Mouse (Mus musculus) heart, postnatal 25 days (tissue): ENCODE data around the gene Btnl9. TPM values are rescaled to one million over a fixed set of nuclear protein-coding genes. Genes with fewer than 3 reads are reported as not detected.
"Not testable (repeated sequence)": the region's sequence is repeated elsewhere in the genome, so short reads cannot be mapped to it uniquely, and the experiment has no call there.

ENCODE experiments used
- DNase-seq: peaks from one replicate; pipeline ENCODE4 v3.0.0; 2022; ENCODE audit warnings: low spot score
- intact Hi-C: fragments of 180-260 bp; cut with DNase I; formaldehyde crosslinking; loops from one replicate; pipeline ENCODE4 v1.15.1; 2025
- total RNA-seq, 2 experiments: library from RNA; stranded (reverse); gene quantifications; 2 replicates each; pipeline ENCODE4 v1.2.3; 2021

Gene Btnl9
- total RNA-seq, 2 experiments from 2014 or later = 25.0 to 35.0 TPM

DNA sequence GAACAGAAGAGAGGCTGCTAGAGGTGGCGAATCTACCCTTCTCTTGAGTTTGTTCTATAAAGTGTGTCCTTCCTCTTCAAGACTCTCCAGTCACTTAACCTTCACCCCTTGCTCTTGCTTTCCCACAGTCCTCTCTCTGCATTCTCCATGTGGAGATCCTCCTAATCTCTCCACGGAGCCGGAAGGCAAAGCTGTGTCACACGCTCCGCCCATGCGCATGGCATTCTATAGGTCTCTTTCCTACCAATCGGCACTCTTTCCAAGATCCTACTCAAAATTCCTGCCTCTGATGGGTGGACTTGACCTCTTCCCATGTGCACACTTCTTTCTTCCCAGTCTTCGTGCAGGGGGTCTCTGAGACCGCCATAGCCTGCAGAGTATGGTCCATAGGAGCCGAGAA lies 742 bp upstream of the Btnl9 start:
- DNase-seq = no peak
- intact Hi-C loops = loop anchor here (5.0 to 10.0 kb wide), 3 partner anchors 225 to 347 kb away; partner anchors contain the start of gene Irgm1

GRCm38 (mm10) chr11:49186452-49186851 lies 507 bp downstream of the Btnl9 start:
- intact Hi-C loops = loop anchor here (5.0 to 10.0 kb wide), 3 partner anchors 226 to 348 kb away; partner anchors contain the start of gene Irgm1
- DNase-seq = no peak

DNA sequence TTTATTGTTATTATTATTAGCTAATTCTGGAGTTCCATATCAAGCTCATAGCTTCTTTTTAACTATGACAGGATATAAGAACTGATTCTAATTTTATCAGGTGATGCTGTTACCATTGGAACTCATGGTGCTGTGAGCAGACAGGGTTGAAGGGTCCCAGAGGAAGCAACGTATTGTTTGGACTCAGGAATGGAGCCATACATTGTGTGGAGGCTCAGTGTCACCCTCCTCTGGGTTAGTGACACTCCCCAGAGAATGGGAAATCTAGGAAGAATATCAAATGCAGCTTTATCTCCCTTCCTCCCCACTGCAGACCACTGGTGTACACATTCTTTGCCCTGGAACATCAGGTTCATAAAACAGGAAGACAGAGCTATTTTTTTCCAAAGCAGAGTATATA lies 3.8 kb downstream of the Btnl9 start:
- DNase-seq = no peak
- intact Hi-C loops = loop anchor here (10.0 kb wide), 1 partner anchor 352 kb away; no protein-coding TSS in a partner anchor

- intact Hi-C loops = not testable (repeated sequence)
Observed at GRCm38 (mm10) chr11:49176047-49176779, 10.7 kb downstream of the Btnl9 start.

DNA sequence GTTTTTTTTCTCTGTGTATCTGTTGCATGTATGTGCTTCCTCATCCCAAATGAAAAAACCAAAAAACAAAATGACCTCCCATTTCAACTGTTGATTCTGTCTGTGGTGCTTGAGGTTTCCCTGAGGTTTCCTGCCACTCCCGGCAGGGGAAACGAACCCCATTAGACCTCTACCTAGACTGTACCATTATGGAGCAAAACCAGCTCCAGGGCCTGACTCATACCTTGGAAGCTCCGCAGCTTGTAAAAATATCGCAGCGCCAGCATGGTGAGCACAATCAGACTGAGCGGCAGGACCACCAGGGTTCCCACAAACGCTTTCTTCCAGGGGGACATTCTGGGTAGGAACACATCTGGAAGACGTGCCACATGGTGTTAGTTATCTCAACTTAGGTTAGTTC lies 11.6 kb downstream of the Btnl9 start:
- DNase-seq = no peak
- intact Hi-C loops = no loop called here

More at GRCm38 (mm10) chr11:49176047-49176779, 10.7 kb downstream of the Btnl9 start:
- DNase-seq = not testable (repeated sequence)

DNA sequence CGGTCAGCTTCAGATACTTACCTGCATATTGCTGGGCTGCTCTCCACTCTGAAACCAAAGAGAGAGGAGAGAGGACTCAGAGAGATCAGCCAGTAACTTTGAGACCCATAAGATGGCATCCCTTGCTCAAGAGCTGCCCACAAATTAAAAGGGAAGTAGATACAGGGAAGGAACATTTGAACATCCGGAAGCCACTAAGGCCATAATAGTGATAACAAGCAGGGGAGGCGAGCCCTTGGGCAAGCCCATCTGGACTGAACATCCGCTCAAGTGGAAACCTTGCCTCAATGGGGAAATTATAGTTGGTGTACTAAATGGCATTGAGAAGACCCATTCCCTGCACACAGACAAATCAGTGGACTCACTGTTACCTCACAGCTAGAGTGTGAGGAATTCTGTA lies 16.4 kb downstream of the Btnl9 start:
- intact Hi-C loops = no loop called here

GRCm38 (mm10) chr11:49168839-49169611 lies 17.9 kb downstream of the Btnl9 start:
- intact Hi-C loops = no loop called here
- DNase-seq = no peak

More for the DNA sequence above, 16.4 kb downstream of the Btnl9 start:
- DNase-seq = no peak

DNA sequence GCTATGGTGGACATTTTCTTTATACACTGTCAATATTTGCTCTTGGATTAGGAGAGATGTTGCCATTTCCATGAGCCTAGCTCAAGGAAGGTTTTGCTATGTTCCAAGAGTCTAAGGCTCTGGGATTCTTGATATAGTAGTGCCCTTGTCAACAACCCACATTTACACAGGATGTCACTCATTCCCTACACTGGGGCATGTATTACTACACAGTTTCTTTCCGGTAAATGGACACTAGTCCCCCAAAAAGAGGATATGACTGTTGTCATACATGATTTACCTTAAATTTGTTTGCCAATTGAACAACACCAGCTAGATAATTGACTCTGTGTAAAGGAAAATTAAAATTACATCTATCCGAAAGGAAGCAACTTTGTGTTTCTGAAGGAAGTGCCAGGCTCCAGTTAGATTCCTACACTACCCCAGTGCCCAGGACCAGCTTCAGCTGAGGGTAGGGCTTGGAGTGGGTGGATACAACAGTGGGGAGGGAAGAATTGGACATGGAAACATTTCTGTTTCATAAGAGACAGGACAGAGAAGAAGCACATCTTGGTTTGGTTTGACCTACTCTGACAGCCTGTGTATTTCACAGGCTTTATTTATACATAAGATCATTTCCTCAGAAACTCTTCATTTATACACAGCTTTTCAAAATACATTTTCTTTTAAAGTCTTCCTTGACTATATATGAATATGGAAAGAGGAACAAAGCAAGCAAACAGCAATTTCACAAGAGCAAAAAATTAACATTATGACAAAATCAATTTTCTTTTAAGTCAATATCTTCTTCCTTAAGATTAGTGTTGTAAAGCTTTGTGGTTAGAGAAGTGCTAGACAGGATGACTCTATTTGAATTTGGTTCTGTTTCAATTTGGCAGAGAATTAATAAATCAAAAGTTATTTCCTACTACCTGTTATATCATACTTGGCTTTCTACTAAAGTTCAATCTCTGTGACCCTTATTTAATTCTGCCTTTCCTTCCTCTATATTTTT lies 29.8 kb downstream of the Btnl9 start:
- intact Hi-C loops = no loop called here
- no peak for DNase-seq

DNA sequence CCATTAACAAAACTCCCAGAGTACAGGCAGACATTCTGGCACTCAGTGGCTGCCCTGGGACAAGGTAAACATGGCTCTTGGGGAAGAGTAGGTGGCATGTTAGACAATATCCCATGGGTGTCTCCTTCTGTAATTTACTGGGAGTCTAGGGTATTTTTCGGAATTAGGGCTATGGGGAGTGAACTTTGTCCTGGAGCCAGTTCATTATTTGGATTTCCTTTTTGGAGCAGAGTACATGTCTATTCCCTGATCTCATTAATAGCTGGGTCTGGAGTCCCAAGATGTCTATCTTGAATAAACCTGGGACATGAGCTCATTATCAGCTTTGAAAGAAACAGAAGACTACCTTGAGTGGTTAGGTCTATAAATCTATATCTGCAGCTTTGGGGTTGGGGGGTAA lies 32.9 kb downstream of the Btnl9 start, which contains the start of gene Olfr1394:
Olfr1394 (plus strand) TSS at position 301 of the 400 bp plus-strand sequence.
- intact Hi-C loops = no loop called here
- DNase-seq = no peak

DNA sequence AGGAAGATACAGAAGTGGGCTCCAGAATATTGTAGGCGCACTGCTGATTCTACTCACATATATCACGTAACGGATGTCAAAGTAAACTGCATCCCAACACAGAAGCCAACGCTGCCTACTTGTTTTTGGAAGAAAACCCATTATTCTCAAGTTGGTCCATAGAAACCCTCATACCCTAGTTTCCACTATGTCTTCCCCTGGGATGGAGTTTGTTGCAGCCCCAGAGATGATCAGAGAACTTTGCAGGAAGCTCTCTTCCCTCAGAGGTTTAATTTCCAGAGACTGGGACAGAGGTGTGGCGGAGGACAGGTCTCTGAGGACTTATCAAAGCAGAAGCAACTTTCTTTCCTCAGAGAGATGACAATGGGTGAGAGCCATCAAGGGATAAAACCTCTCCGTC lies 45.0 kb downstream of the Btnl9 start, which contains the start of gene Olfr1395:
Olfr1395 (plus strand) TSS at position 301 of the 400 bp plus-strand sequence.
- intact Hi-C loops = no loop called here
- no peak for DNase-seq

DNA sequence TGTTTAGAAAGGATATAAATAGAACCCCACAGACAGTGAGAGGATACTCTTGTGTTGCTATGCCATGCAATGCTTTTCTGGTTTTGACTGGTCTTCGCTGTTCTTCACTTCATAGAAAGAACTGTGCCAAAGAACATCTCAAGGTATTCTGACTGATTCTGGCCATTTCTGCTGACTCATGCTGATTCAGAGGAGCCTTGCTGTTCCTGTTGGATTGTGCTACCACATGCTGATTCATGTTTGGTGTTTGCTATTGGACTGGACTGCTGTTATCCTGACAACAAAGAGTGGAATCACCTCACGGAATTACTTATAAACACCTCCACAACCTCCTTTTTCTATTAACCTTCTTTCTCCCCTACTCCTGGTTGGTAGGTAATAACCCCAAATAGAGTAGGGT lies 62.8 kb downstream of the Btnl9 start:
- no peak for DNase-seq
- intact Hi-C loops = no loop called here

- intact Hi-C loops = no loop called here
- no peak for DNase-seq
Observed at GRCm38 (mm10) chr11:49119635-49120034, 67.3 kb downstream of the Btnl9 start.

Other genes with a start within 250 kb of the Btnl9 start
- 1 to 10 TPM; 2.7 to 3.1 TPM for gene Psme2b, start 241.0 kb downstream of the Btnl9 start, total RNA-seq
- not detected for gene Olfr56, start 208.3 kb downstream of the Btnl9 start, total RNA-seq
- gene 9930111J21Rik1, start 207.8 kb downstream of the Btnl9 start, total RNA-seq = 1 to 10 TPM; 4.4 to 4.6 TPM
- gene Gm12185, start 194.9 kb downstream of the Btnl9 start, total RNA-seq = under 1 TPM; 0.31 to 0.61 TPM
- gene Tgtp1, start 193.0 kb downstream of the Btnl9 start, total RNA-seq = 1 to 10 TPM; 1.9 to 2.0 TPM
- gene 9930111J21Rik2, start 135.9 kb downstream of the Btnl9 start, total RNA-seq = 1 to 10 TPM; 5.6 to 7.0 TPM
- gene Tgtp2, start 123.0 kb downstream of the Btnl9 start, total RNA-seq = 1 to 10 TPM in 1 of 2 experiments, under 1 TPM in 1; 0.55 to 1.7 TPM
- 1 to 10 TPM; 1.3 to 3.0 TPM for gene Ifi47, start 110.6 kb downstream of the Btnl9 start, total RNA-seq
- 1 to 10 TPM; 1.3 to 1.7 TPM for gene Olfr1396, start 72.3 kb downstream of the Btnl9 start, total RNA-seq
- not detected for gene Olfr1395, start 44.9 kb downstream of the Btnl9 start, total RNA-seq
- gene Olfr1394, start 32.8 kb downstream of the Btnl9 start, total RNA-seq = not detected
- gene Zfp62, start 16.1 kb upstream of the Btnl9 start, total RNA-seq = 10 to 100 TPM; 21.5 to 29.6 TPM
- gene Mgat1, start 57.0 kb upstream of the Btnl9 start, total RNA-seq = 10 to 100 TPM; 49.1 to 64.1 TPM
- gene Olfr1393, start 91.1 kb upstream of the Btnl9 start, total RNA-seq = under 1 TPM; 0.10 to 0.11 TPM
- not detected for gene Olfr1392, start 98.1 kb upstream of the Btnl9 start, total RNA-seq
- not detected for gene Olfr10, start 117.6 kb upstream of the Btnl9 start, total RNA-seq
- gene Olfr1391, start 135.6 kb upstream of the Btnl9 start, total RNA-seq = not detected
- not detected for gene Olfr1390, start 148.0 kb upstream of the Btnl9 start, total RNA-seq
- gene Olfr1389, start 235.9 kb upstream of the Btnl9 start, total RNA-seq = not detected
- gene Olfr1388, start 249.5 kb upstream of the Btnl9 start, total RNA-seq = under 1 TPM; 0.13 to 0.14 TPM